In genomic region chr12:87410999-87411398, GRCm38 (mm10) we compare ENCODE assay signal across 13 mouse cellular contexts. TPM values are rescaled to one million over a fixed set of nuclear protein-coding genes. Genes with fewer than 3 reads are reported as not detected.
DNase-seq lines count a peak whose midpoint lies in the region; ATAC-seq and TF ChIP-seq lines count a peak whose summit lies in the region.
"Had no signal": no experiment of that assay in that cellular context is flagged by ENCODE, and none has a peak within 500 bp of the region (broad histone marks: within the 10 kb centered on the region; RNA-seq: fewer than 3 reads in every experiment).

No protein-coding gene starts in this region.

- no peak overlapping the region for H3K4me3 ChIP-seq in heart, embryonic 15.5 days
- no peak overlapping the region for H3K4me3 ChIP-seq in lung, postnatal 0 days (ENCODE audit: low read depth, low read length)
- H3K4me3 ChIP-seq in stomach, embryonic 16.5 days (replicated peaks; ENCODE audit: low read length) = no peak overlapping the region
- no peak overlapping the region for H3K4me3 ChIP-seq in forebrain, embryonic 12.5 days (replicated peaks)
- H3K4me3 ChIP-seq in forebrain, postnatal 0 days (ENCODE audit: low read depth, low read length) = no peak overlapping the region
- H3K4me3 ChIP-seq: midbrain, embryonic 13.5 days had no signal

- H3K9me3 ChIP-seq in heart, embryonic 15.5 days (replicated peaks) = no peaks in the 10 kb centered on the region
- no peaks in the 10 kb centered on the region for H3K9me3 ChIP-seq in lung, postnatal 0 days (ENCODE audit: low read length)
- H3K9me3 ChIP-seq in stomach, embryonic 16.5 days (replicated peaks; ENCODE audit: control insufficient read depth, low read length) = no peaks in the 10 kb centered on the region
- H3K9me3 ChIP-seq in forebrain, embryonic 12.5 days = no peaks in the 10 kb centered on the region
- H3K9me3 ChIP-seq in forebrain, postnatal 0 days (ENCODE audit: low read length) = no peaks in the 10 kb centered on the region
- H3K9me3 ChIP-seq: midbrain, embryonic 13.5 days had no signal

- H3K36me3 ChIP-seq in heart, embryonic 15.5 days = no peaks in the 10 kb centered on the region
- H3K36me3 ChIP-seq in lung, postnatal 0 days (ENCODE audit: insufficient read depth, low read length) = no peaks in the 10 kb centered on the region
- no peaks in the 10 kb centered on the region for H3K36me3 ChIP-seq in stomach, embryonic 16.5 days (ENCODE audit: control insufficient read depth, insufficient read depth, low read length)
- no peaks in the 10 kb centered on the region for H3K36me3 ChIP-seq in forebrain, embryonic 12.5 days (replicated peaks)
- no peaks in the 10 kb centered on the region for H3K36me3 ChIP-seq in forebrain, postnatal 0 days (ENCODE audit: insufficient read depth)
- H3K36me3 ChIP-seq: midbrain, embryonic 13.5 days had no signal

- H3K27me3 ChIP-seq in heart, embryonic 15.5 days = no peaks in the 10 kb centered on the region
- no peaks in the 10 kb centered on the region for H3K27me3 ChIP-seq in lung, postnatal 0 days (replicated peaks; ENCODE audit: insufficient read depth, low read length)
- H3K27me3 ChIP-seq in stomach, embryonic 16.5 days (ENCODE audit: control insufficient read depth, insufficient read depth, low read length) = no peaks in the 10 kb centered on the region
- no peaks in the 10 kb centered on the region for H3K27me3 ChIP-seq in forebrain, embryonic 12.5 days
- H3K27me3 ChIP-seq in forebrain, postnatal 0 days (ENCODE audit: insufficient read depth, low read length) = no peaks in the 10 kb centered on the region
- H3K27me3 ChIP-seq: midbrain, embryonic 13.5 days had no signal

- WGBS in heart, embryonic 15.5 days = 19% methylated on average over 7 of the region's 7 CpGs
- WGBS in lung, postnatal 0 days = 23% methylated on average over 7 of the region's 7 CpGs
- 38% methylated on average over 7 of the region's 7 CpGs for WGBS in stomach, embryonic 16.5 days
- 61% methylated on average over 7 of the region's 7 CpGs for WGBS in forebrain, embryonic 12.5 days
- WGBS in forebrain, postnatal 0 days = 51% methylated on average over 7 of the region's 7 CpGs

- ATAC-seq in heart, embryonic 15.5 days (replicated peaks; ENCODE audit: insufficient number of reproducible peaks, insufficient read depth, low FRiP score, low read depth) = peak; percentile 47; the same call in 1 of the 2 replicates
- no peak for ATAC-seq in lung, postnatal 0 days
- ATAC-seq in stomach, embryonic 16.5 days (ENCODE audit: insufficient read depth, low FRiP score) = peak; percentile 18; the same call in 1 of the 2 replicates
- ATAC-seq in forebrain, embryonic 12.5 days (ENCODE audit: low FRiP score) = no peak
- no peak for ATAC-seq in forebrain, postnatal 0 days
- ATAC-seq: CD4-positive, CD25-positive, alpha-beta regulatory T cell, adult 4 months; midbrain, embryonic 13.5 days had no signal

- H3K4me2 ChIP-seq in heart, embryonic 15.5 days = peak overlapping the region; percentile 32
- no peak overlapping the region for H3K4me2 ChIP-seq in lung, postnatal 0 days (replicated peaks; ENCODE audit: low read depth, low read length)
- H3K4me2 ChIP-seq in stomach, embryonic 16.5 days (ENCODE audit: low read depth, low read length) = no peak overlapping the region
- no peak overlapping the region for H3K4me2 ChIP-seq in forebrain, embryonic 12.5 days
- H3K4me2 ChIP-seq in forebrain, postnatal 0 days (ENCODE audit: low read depth) = no peak overlapping the region
- H3K4me2 ChIP-seq: midbrain, embryonic 13.5 days had no signal

- no peak for TF ChIP-seq CTCF in lung, postnatal 0 days (IDR thresholded peaks at IDR 0.05)
- TF ChIP-seq CTCF in forebrain, postnatal 0 days (IDR thresholded peaks at IDR 0.05; ENCODE audit: low read depth) = no peak

- no peak for TF ChIP-seq EP300 in lung, postnatal 0 days (IDR thresholded peaks at IDR 0.05)

- H3K27ac ChIP-seq in heart, embryonic 15.5 days = 0 out of 2 replicates have a peak overlapping the region, but pooled peaks have one; percentile 28
- H3K27ac ChIP-seq in lung, postnatal 0 days (ENCODE audit: low read length) = no peak overlapping the region
- peak overlapping the region; percentile 74; the same call in 1 of the 2 replicates for H3K27ac ChIP-seq in stomach, embryonic 16.5 days (ENCODE audit: low read length)
- no peak overlapping the region for H3K27ac ChIP-seq in forebrain, embryonic 12.5 days
- no peak overlapping the region for H3K27ac ChIP-seq in forebrain, postnatal 0 days (ENCODE audit: low read depth, low read length)
- H3K27ac ChIP-seq: midbrain, embryonic 13.5 days had no signal

- peaks cover 23% of the 10 kb centered on the region for H3K4me1 ChIP-seq in heart, embryonic 15.5 days (replicated peaks)
- H3K4me1 ChIP-seq in lung, postnatal 0 days (ENCODE audit: insufficient read depth, low read depth, low read length) = peaks cover 14% of the 10 kb centered on the region; the same call in 1 of the 2 replicates
- H3K4me1 ChIP-seq in stomach, embryonic 16.5 days (ENCODE audit: control insufficient read depth, insufficient read depth, low read length) = peaks cover 13% of the 10 kb centered on the region
- H3K4me1 ChIP-seq in forebrain, embryonic 12.5 days = peaks cover 7% of the 10 kb centered on the region; the same call in 1 of the 2 replicates
- no peaks in the 10 kb centered on the region for H3K4me1 ChIP-seq in forebrain, postnatal 0 days (ENCODE audit: insufficient read depth)
- H3K4me1 ChIP-seq: midbrain, embryonic 13.5 days had no signal

- no peak for DNase-seq in heart, adult 9 months (ENCODE audit: low spot score in 2 of 2)
- DNase-seq in lung, postnatal 0 days (ENCODE audit: low spot score) = peak; percentile 53
- DNase-seq in lung, postnatal 25 days (ENCODE audit: low spot score) = no peak
- DNase-seq in NIH3T3 (ENCODE audit: low read depth) = peak; percentile 78
- DNase-seq in forebrain, postnatal 0 days = no peak
- DNase-seq: adrenal gland, postnatal 10 days; cerebellum, adult 9-11 months; kidney, postnatal 10 days had no signal

- H3K9ac ChIP-seq in heart, embryonic 15.5 days = no peak overlapping the region
- H3K9ac ChIP-seq in lung, postnatal 0 days (replicated peaks; ENCODE audit: low read depth) = no peak overlapping the region
- no peak overlapping the region for H3K9ac ChIP-seq in stomach, embryonic 16.5 days (ENCODE audit: low read length)
- H3K9ac ChIP-seq in forebrain, embryonic 12.5 days = no peak overlapping the region
- H3K9ac ChIP-seq in forebrain, postnatal 0 days = no peak overlapping the region
- H3K9ac ChIP-seq: midbrain, embryonic 13.5 days had no signal

RNA-seq across cellular contexts. Expression of gene Sptlc2, which starts 22.8 kb away (rescaled TPM):
- polyA plus RNA-seq in heart, embryonic 15.5 days (2015; fragmentation: Nextera tagmentation; extraction: Ambion mirVana) = 62.8 and 66.7 TPM in 2 replicates
- polyA plus RNA-seq in lung, postnatal 0 days (2015; fragmentation: Nextera tagmentation; extraction: Ambion mirVana) = 194 and 216 TPM in 2 replicates
- polyA plus RNA-seq in stomach, embryonic 16.5 days (2015; fragmentation: Nextera tagmentation; extraction: Ambion mirVana) = 98.7 and 101 TPM in 2 replicates
- polyA plus RNA-seq in forebrain, embryonic 12.5 days (2016; fragmentation: Nextera tagmentation; extraction: Ambion mirVana) = 50.8 and 54.2 TPM in 2 replicates
- total RNA-seq in forebrain, postnatal 0 days (2014; rRNA removed) = 53.5 and 69.2 TPM in 2 replicates
- polyA plus RNA-seq in forebrain, postnatal 0 days (2015; fragmentation: Nextera tagmentation; extraction: Ambion mirVana) = 73.1 and 84.9 TPM in 2 replicates

RNA-seq across cellular contexts. Expression of gene Slirp, which starts 32.7 kb away (rescaled TPM):
- polyA plus RNA-seq in heart, embryonic 15.5 days (2015; fragmentation: Nextera tagmentation; extraction: Ambion mirVana) = 221 and 261 TPM in 2 replicates
- polyA plus RNA-seq in lung, postnatal 0 days (2015; fragmentation: Nextera tagmentation; extraction: Ambion mirVana) = 158 and 175 TPM in 2 replicates
- polyA plus RNA-seq in stomach, embryonic 16.5 days (2015; fragmentation: Nextera tagmentation; extraction: Ambion mirVana) = 259 and 291 TPM in 2 replicates
- 283 and 293 TPM in 2 replicates for polyA plus RNA-seq in forebrain, embryonic 12.5 days (2016; fragmentation: Nextera tagmentation; extraction: Ambion mirVana)
- total RNA-seq in forebrain, postnatal 0 days (2014; rRNA removed) = 63.9 and 86.4 TPM in 2 replicates
- polyA plus RNA-seq in forebrain, postnatal 0 days (2015; fragmentation: Nextera tagmentation; extraction: Ambion mirVana) = 208 and 262 TPM in 2 replicates

RNA-seq across cellular contexts. Expression of gene Alkbh1, which starts 32.8 kb away (rescaled TPM):
- 33.4 and 35.6 TPM in 2 replicates for polyA plus RNA-seq in heart, embryonic 15.5 days (2015; fragmentation: Nextera tagmentation; extraction: Ambion mirVana)
- 15.2 and 20.1 TPM in 2 replicates for polyA plus RNA-seq in lung, postnatal 0 days (2015; fragmentation: Nextera tagmentation; extraction: Ambion mirVana)
- 50.3 and 51.6 TPM in 2 replicates for polyA plus RNA-seq in stomach, embryonic 16.5 days (2015; fragmentation: Nextera tagmentation; extraction: Ambion mirVana)
- 48.8 and 55.9 TPM in 2 replicates for polyA plus RNA-seq in forebrain, embryonic 12.5 days (2016; fragmentation: Nextera tagmentation; extraction: Ambion mirVana)
- 40.1 and 40.4 TPM in 2 replicates for total RNA-seq in forebrain, postnatal 0 days (2014; rRNA removed)
- 18.0 and 28.6 TPM in 2 replicates for polyA plus RNA-seq in forebrain, postnatal 0 days (2015; fragmentation: Nextera tagmentation; extraction: Ambion mirVana)

Comparison
In these comparisons a context has a peak if more than half of its experiments do, and no peak if none do; other contexts are left out.
1. DNase-seq: peak in lung, postnatal 0 days (single experiment) and NIH3T3 (single experiment); none in heart, adult 9 months (0 of 2), lung, postnatal 25 days (single experiment) and forebrain, postnatal 0 days (single experiment).
2. ATAC-seq: peak in heart, embryonic 15.5 days (single experiment) and stomach, embryonic 16.5 days (single experiment); none in lung, postnatal 0 days (single experiment), forebrain, embryonic 12.5 days (single experiment) and forebrain, postnatal 0 days (single experiment).
3. H3K27ac ChIP-seq: peak in heart, embryonic 15.5 days (single experiment) and stomach, embryonic 16.5 days (single experiment); none in lung, postnatal 0 days (single experiment), forebrain, embryonic 12.5 days (single experiment) and forebrain, postnatal 0 days (single experiment).